Mouse (Mus musculus) brain, embryonic 14.5 days (tissue): ENCODE measurements around the gene Tnxb. TPM values are rescaled to one million over a fixed set of nuclear protein-coding genes. Genes with fewer than 3 reads are reported as not detected.
"Not testable (repeated sequence)": the region's sequence is repeated elsewhere in the genome, so short reads cannot be mapped to it uniquely, and the experiment has no call there.

Experiments
- DNase-seq: peaks from one replicate; pipeline ENCODE4 v3.0.0-alpha.2; 2011; ENCODE audit warnings: low read depth
- CTCF ChIP-seq: fragments of 200-500 bp; IDR thresholded peaks from 2 replicates; pipeline ENCODE4 v1.5.1; 2012; ENCODE audit warnings: inconsistent platforms, mild to moderate bottlenecking, moderate library complexity, borderline replicate concordance; ENCODE audit not compliant: insufficient read depth, insufficient read length; ENCODE audit errors: extremely low read depth
- POLR2A ChIP-seq: fragments of 200-500 bp; IDR thresholded peaks from 2 replicates; pipeline ENCODE4 v1.6.1; 2012; ENCODE audit warnings: mild to moderate bottlenecking, inconsistent platforms, borderline replicate concordance; ENCODE audit not compliant: poor library complexity, insufficient read depth, insufficient read length, severe bottlenecking; ENCODE audit errors: extremely low read depth
- polyA plus RNA-seq: library from polyadenylated mRNA; depleted of rRNA; stranded (reverse); fragments of >200 nt; gene quantifications from 2 replicates; pipeline ENCODE4 v1.2.3, GENCODE M21; 2012; rRNA removed

Tnxb gene
- polyA plus RNA-seq, 1 experiment, result 0.70 TPM

- DNase-seq, result no peak
Measured at GRCm38 (mm10) chr17:34723066-34723465, 52.7 kb downstream of the Tnxb start.

DNA sequence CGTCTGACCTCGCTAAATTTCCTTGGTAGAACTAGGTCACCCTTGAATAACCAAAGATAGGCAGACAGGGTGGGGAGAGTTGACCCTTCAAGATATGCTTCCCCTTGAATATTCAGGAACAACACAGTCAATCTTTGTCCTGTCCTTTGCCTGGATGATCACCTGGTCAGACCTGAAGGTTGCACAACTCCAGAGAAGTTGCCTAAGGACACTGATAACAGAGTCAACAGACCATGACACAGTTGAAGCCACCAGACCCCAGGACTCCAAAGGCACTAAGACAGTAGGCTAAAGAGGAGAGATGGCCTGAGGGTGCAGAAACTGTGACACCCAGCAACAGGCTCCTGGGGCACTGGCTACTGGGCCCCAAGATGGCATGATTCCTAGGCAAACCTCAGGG, 57.6 kb downstream of the Tnxb start:
- TF ChIP-seq POLR2A (no peak), CTCF (no peak)
- DNase-seq, result no peak

More at GRCm38 (mm10) chr17:34723066-34723465, 52.7 kb downstream of the Tnxb start:
- TF ChIP-seq POLR2A, result no peak

- not testable (repeated sequence) for DNase-seq
Measured at GRCm38 (mm10) chr17:34729155-34729554, 58.8 kb downstream of the Tnxb start.

GRCm38 (mm10) chr17:34729779-34730553, 59.6 kb downstream of the Tnxb start:
- DNase-seq, result not testable (repeated sequence)

DNA sequence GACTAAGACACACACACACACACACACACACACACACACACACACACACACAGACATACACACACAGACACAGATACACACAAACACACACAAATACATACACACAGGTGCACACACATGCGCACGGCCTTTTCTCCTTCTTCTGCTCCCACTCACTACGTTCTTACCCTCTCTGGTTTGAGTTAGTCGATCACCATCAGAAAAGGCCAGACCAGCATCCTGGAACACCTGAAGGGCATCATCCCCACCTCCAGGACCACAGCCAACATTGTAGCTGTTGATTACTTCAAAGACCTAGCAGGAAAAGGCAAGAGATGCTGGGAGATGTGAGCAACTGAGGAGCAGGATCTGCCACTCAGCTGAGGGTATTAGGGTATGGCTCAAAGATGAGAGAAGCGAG, 67.1 kb downstream of the Tnxb start:
- DNase-seq, result not testable (repeated sequence)

DNA sequence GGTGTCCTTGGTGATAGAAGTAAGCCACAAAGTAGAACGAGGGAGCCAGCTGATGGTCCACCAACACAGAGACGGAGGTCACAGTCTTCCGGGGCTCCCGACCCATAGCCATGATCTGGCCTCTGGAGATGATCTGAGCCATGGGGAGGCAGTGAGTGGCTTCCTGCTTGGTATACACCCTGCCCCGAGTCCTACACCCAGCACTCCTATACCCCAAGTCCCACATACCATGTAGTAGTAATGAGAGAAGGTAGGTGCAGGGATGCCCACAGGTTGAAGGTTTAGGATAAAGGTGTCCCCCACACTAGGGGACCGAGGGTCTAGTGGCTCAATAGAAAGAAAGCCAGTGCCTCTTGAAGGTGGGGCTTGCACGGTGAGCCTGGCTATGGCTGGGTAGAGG, 69.4 kb downstream of the Tnxb start:
- not testable (repeated sequence) for DNase-seq

DNA sequence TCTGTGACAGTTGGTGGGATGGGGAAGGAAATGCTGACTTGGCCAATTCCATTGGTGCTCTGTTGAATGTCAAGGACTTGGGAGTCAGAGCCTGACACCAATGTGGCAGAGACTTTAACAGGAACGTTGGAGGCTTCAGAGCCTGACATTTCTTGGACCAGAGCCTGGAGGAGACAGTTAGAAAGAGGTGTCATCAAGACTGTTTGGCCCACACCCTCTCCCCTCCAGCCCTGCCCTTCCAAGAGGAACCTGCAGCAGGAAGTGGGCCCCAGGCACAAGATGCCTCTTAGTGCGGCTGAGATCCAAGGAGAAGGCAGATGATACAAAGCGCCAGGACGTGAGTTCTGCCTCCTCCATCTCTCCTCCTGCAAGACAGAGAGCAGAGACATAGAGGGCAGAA, 69.9 kb downstream of the Tnxb start:
- no peak for TF ChIP-seq CTCF
- TF ChIP-seq POLR2A, result no peak
- DNase-seq, result no peak

GRCm38 (mm10) chr17:34743719-34744118, 73.4 kb downstream of the Tnxb start, which contains the start of gene C4b:
C4b (minus strand) TSS chr17:34743882.
- DNase-seq, result no peak

GRCm38 (mm10) chr17:34744206-34744605, 73.9 kb downstream of the Tnxb start:
- DNase-seq, result no peak
- TF ChIP-seq CTCF, result no peak

More at GRCm38 (mm10) chr17:34743719-34744118, 73.4 kb downstream of the Tnxb start, which contains the start of gene C4b:
- TF ChIP-seq POLR2A (no peak), CTCF (no peak)

- DNase-seq, result not testable (repeated sequence)
Measured at GRCm38 (mm10) chr17:34744611-34745010, 74.3 kb downstream of the Tnxb start.

DNA sequence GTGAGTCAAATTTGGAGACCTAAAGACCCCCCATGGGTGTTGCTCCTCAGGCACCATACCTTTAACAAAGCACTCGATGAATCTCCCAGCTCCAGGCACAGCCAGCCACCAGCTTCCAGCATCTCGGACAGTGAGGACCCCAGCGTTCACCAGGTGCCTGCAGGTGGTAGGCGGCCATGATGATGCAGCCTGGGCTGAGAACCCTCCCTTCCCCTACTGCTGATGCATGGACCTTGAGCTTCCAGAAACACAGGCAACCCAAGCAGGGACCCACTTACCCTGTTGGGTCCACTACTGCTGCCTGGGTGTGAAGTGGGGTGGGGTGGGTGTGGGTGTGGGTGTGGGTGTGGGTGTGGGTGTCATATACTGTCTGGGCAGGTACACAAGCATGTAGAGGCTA, 74.8 kb downstream of the Tnxb start:
- DNase-seq, result not testable (repeated sequence)

- TF ChIP-seq CTCF, result no peak
- TF ChIP-seq POLR2A, result no peak
Measured at GRCm38 (mm10) chr17:34746531-34746930, 76.2 kb downstream of the Tnxb start.

DNA sequence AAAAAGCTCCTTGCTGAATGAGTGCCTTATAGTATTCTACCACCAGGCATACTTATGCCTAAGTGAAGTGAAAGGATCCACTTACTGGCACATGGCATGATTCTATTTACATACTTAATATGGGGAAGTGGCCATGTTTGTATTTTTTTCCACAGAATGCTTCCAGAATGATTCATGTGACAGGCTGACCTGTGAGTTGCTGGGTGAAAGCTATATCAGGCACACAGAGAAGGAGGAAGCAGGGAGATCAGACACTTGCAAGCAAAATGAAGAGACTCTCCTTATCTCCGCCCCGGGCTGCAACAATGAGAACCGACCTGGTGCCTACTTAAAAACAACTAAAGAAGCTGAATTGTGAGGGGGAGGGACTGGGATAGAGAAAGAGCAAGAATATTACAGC, 91.1 kb downstream of the Tnxb start:
- no peak for TF ChIP-seq CTCF
- DNase-seq, result no peak

More at GRCm38 (mm10) chr17:34746531-34746930, 76.2 kb downstream of the Tnxb start:
- no peak for DNase-seq

Other genes starting within 250 kb of the Tnxb start
- gene Btnl4, start 193.2 kb upstream of the Tnxb start, polyA plus RNA-seq, result not detected in 2 replicates
- gene Btnl6, start 153.2 kb upstream of the Tnxb start, polyA plus RNA-seq, result not detected in 2 replicates
- gene Notch4, start 106.3 kb upstream of the Tnxb start, polyA plus RNA-seq, result 13.5 and 15.6 TPM in 2 replicates
- 2.0 and 3.0 TPM in 2 replicates for gene Gpsm3, start 80.7 kb upstream of the Tnxb start, polyA plus RNA-seq
- gene Pbx2, start 79.3 kb upstream of the Tnxb start, polyA plus RNA-seq, result 107 and 115 TPM in 2 replicates
- gene Ager, start 72.7 kb upstream of the Tnxb start, polyA plus RNA-seq, result 5.1 and 9.0 TPM in 2 replicates
- 189 and 227 TPM in 2 replicates for gene Rnf5, start 66.8 kb upstream of the Tnxb start, polyA plus RNA-seq
- 251 and 279 TPM in 2 replicates for gene Agpat1, start 66.3 kb upstream of the Tnxb start, polyA plus RNA-seq
- 9.2 and 10.3 TPM in 2 replicates for gene Egfl8, start 54.6 kb upstream of the Tnxb start, polyA plus RNA-seq
- 29.3 and 31.7 TPM in 2 replicates for gene Ppt2, start 42.0 kb upstream of the Tnxb start, polyA plus RNA-seq
- 53.2 and 63.8 TPM in 2 replicates for gene Prrt1, start 41.0 kb upstream of the Tnxb start, polyA plus RNA-seq
- gene Fkbpl, start 25.8 kb upstream of the Tnxb start, polyA plus RNA-seq, result 3.8 and 6.8 TPM in 2 replicates
- gene Atf6b, start 23.4 kb upstream of the Tnxb start, polyA plus RNA-seq, result 113 and 133 TPM in 2 replicates
- 0.04 TPM in 2 replicates for gene C4b, start 73.3 kb downstream of the Tnxb start, polyA plus RNA-seq
- 0.04 TPM in 2 replicates for gene Cyp21a1, start 134.0 kb downstream of the Tnxb start, polyA plus RNA-seq
- gene Stk19, start 166.4 kb downstream of the Tnxb start, polyA plus RNA-seq, result 57.1 and 75.0 TPM in 2 replicates
- 73.5 and 101 TPM in 2 replicates for gene Dxo, start 166.5 kb downstream of the Tnxb start, polyA plus RNA-seq
- gene Skiv2l, start 179.7 kb downstream of the Tnxb start, polyA plus RNA-seq, result 88.8 and 119 TPM in 2 replicates
- gene Nelfe, start 179.9 kb downstream of the Tnxb start, polyA plus RNA-seq, result 62.1 and 66.0 TPM in 2 replicates
- gene Cfb, start 192.0 kb downstream of the Tnxb start, polyA plus RNA-seq, result 0.21 and 0.42 TPM in 2 replicates
- gene Zbtb12, start 208.9 kb downstream of the Tnxb start, polyA plus RNA-seq, result 116 and 135 TPM in 2 replicates
- gene Gm20547, start 211.5 kb downstream of the Tnxb start, polyA plus RNA-seq, result 0.04 TPM in 1 of 2 replicates, not detected in the other
- 1.1 and 2.3 TPM in 2 replicates for gene C2, start 227.7 kb downstream of the Tnxb start, polyA plus RNA-seq
- gene Ehmt2, start 227.9 kb downstream of the Tnxb start, polyA plus RNA-seq, result 350 and 361 TPM in 2 replicates
- gene Slc44a4, start 243.9 kb downstream of the Tnxb start, polyA plus RNA-seq, result 0.06 and 0.07 TPM in 2 replicates